Mouse (Mus musculus): ENCODE results near the gene Rasgrp2. TPM values are rescaled to one million over a fixed set of nuclear protein-coding genes. Genes with fewer than 3 reads are reported as not detected.
A peak's percentile ranks its signal among the peaks of the same experiment; 100 is the strongest.

The Rasgrp2 gene
- polyA plus RNA-seq, 1 experiment from 2014 or later = 74.2 TPM

GRCm38 (mm10) chr19:6409176-6409575 is 10.0 kb downstream of the Rasgrp2 start:
- 79% methylated on average over 5 of the region's 5 CpGs for WGBS
- H3K27ac ChIP-seq (ENCODE audit: low read length) = no peak overlapping the region

GRCm38 (mm10) chr19:6409936-6410335 is 10.8 kb downstream of the Rasgrp2 start:
- 71% methylated on average over 5 of the region's 5 CpGs for WGBS
- H3K4me3 ChIP-seq (replicated peaks; ENCODE audit: low read length) = no peak overlapping the region
- no peak overlapping the region for H3K4me2 ChIP-seq (ENCODE audit: low read depth, low read length)
- H3K9me3 ChIP-seq (replicated peaks; ENCODE audit: control insufficient read depth, low read length) = no peaks in the 10 kb centered on the region
- ATAC-seq (ENCODE audit: insufficient read depth, low FRiP score) = no peak
- H3K36me3 ChIP-seq (ENCODE audit: control insufficient read depth, insufficient read depth, low read length) = no peaks in the 10 kb centered on the region
- H3K9ac ChIP-seq (ENCODE audit: low read length) = no peak overlapping the region
- H3K27ac ChIP-seq (ENCODE audit: low read length) = no peak overlapping the region
- H3K27me3 ChIP-seq (ENCODE audit: control insufficient read depth, insufficient read depth, low read length) = no peaks in the 10 kb centered on the region; the same call in 1 of the 2 replicates
- no peaks in the 10 kb centered on the region for H3K4me1 ChIP-seq (ENCODE audit: control insufficient read depth, insufficient read depth, low read length)

More at GRCm38 (mm10) chr19:6409176-6409575, 10.0 kb downstream of the Rasgrp2 start:
- Histone ChIP-seq H3K9ac (ENCODE audit: low read length) (no peak overlapping the region), H3K4me3 (replicated peaks; ENCODE audit: low read length) (no peak overlapping the region), H3K36me3 (ENCODE audit: control insufficient read depth, insufficient read depth, low read length) (no peaks in the 10 kb centered on the region), H3K27me3 (ENCODE audit: control insufficient read depth, insufficient read depth, low read length) (no peaks in the 10 kb centered on the region), H3K4me1 (ENCODE audit: control insufficient read depth, insufficient read depth, low read length) (no peaks in the 10 kb centered on the region), H3K4me2 (ENCODE audit: low read depth, low read length) (no peak overlapping the region), H3K9me3 (replicated peaks; ENCODE audit: control insufficient read depth, low read length) (no peaks in the 10 kb centered on the region)
- no peak for ATAC-seq (ENCODE audit: insufficient read depth, low FRiP score)

- H3K4me1 ChIP-seq (ENCODE audit: control insufficient read depth, insufficient read depth, low read length) = peaks cover 7% of the 10 kb centered on the region; the same call in 1 of the 2 replicates
- ATAC-seq (ENCODE audit: insufficient read depth, low FRiP score) = no peak
- no peak overlapping the region for H3K4me3 ChIP-seq (replicated peaks; ENCODE audit: low read length)
- WGBS = 68% methylated on average over 14 of the region's 14 CpGs
- no peaks in the 10 kb centered on the region; the same call in 1 of the 2 replicates for H3K27me3 ChIP-seq (ENCODE audit: control insufficient read depth, insufficient read depth, low read length)
- H3K36me3 ChIP-seq (ENCODE audit: control insufficient read depth, insufficient read depth, low read length) = no peaks in the 10 kb centered on the region
- H3K9me3 ChIP-seq (replicated peaks; ENCODE audit: control insufficient read depth, low read length) = no peaks in the 10 kb centered on the region
- no peak overlapping the region for H3K27ac ChIP-seq (ENCODE audit: low read length)
- H3K9ac ChIP-seq (ENCODE audit: low read length) = no peak overlapping the region
- no peak overlapping the region for H3K4me2 ChIP-seq (ENCODE audit: low read depth, low read length)
Measured at GRCm38 (mm10) chr19:6412798-6413197, 13.7 kb downstream of the Rasgrp2 start.

- 41% methylated on average over 6 of the region's 6 CpGs for WGBS
- no peak for ATAC-seq (ENCODE audit: insufficient read depth, low FRiP score)
- no peak overlapping the region for H3K9ac ChIP-seq (ENCODE audit: low read length)
Measured at GRCm38 (mm10) chr19:6415454-6415853, 16.3 kb downstream of the Rasgrp2 start.

GRCm38 (mm10) chr19:6416124-6416770 is 17.1 kb downstream of the Rasgrp2 start:
- H3K4me1 ChIP-seq (ENCODE audit: control insufficient read depth, insufficient read depth, low read length) = peaks cover 7% of the 10 kb centered on the region; the same call in 1 of the 2 replicates
- H3K27ac ChIP-seq (ENCODE audit: low read length) = no peak overlapping the region
- peaks cover 28% of the 10 kb centered on the region for H3K27me3 ChIP-seq (ENCODE audit: control insufficient read depth, insufficient read depth, low read length)
- 14% methylated on average over 9 of the region's 9 CpGs for WGBS
- H3K4me3 ChIP-seq (replicated peaks; ENCODE audit: low read length) = no peak overlapping the region
- H3K9ac ChIP-seq (ENCODE audit: low read length) = no peak overlapping the region
- ATAC-seq (ENCODE audit: insufficient read depth, low FRiP score) = no peak
- H3K9me3 ChIP-seq (replicated peaks; ENCODE audit: control insufficient read depth, low read length) = no peaks in the 10 kb centered on the region
- H3K36me3 ChIP-seq (ENCODE audit: control insufficient read depth, insufficient read depth, low read length) = no peaks in the 10 kb centered on the region
- H3K4me2 ChIP-seq (ENCODE audit: low read depth, low read length) = no peak overlapping the region

More at GRCm38 (mm10) chr19:6415454-6415853, 16.3 kb downstream of the Rasgrp2 start:
- Histone ChIP-seq H3K4me1 (ENCODE audit: control insufficient read depth, insufficient read depth, low read length) (peaks cover 7% of the 10 kb centered on the region; the same call in 1 of the 2 replicates), H3K9me3 (replicated peaks; ENCODE audit: control insufficient read depth, low read length) (no peaks in the 10 kb centered on the region), H3K4me2 (ENCODE audit: low read depth, low read length) (no peak overlapping the region), H3K27me3 (ENCODE audit: control insufficient read depth, insufficient read depth, low read length) (peaks cover 20% of the 10 kb centered on the region), H3K27ac (ENCODE audit: low read length) (no peak overlapping the region), H3K36me3 (ENCODE audit: control insufficient read depth, insufficient read depth, low read length) (no peaks in the 10 kb centered on the region), H3K4me3 (replicated peaks; ENCODE audit: low read length) (no peak overlapping the region)

- Histone ChIP-seq H3K4me3 (replicated peaks; ENCODE audit: low read length) (no peak overlapping the region), H3K4me1 (ENCODE audit: control insufficient read depth, insufficient read depth, low read length) (peaks cover 7% of the 10 kb centered on the region; the same call in 1 of the 2 replicates), H3K9me3 (replicated peaks; ENCODE audit: control insufficient read depth, low read length) (no peaks in the 10 kb centered on the region), H3K27ac (ENCODE audit: low read length) (no peak overlapping the region), H3K4me2 (ENCODE audit: low read depth, low read length) (no peak overlapping the region), H3K27me3 (ENCODE audit: control insufficient read depth, insufficient read depth, low read length) (peaks cover 31% of the 10 kb centered on the region), H3K9ac (ENCODE audit: low read length) (no peak overlapping the region), H3K36me3 (ENCODE audit: control insufficient read depth, insufficient read depth, low read length) (no peaks in the 10 kb centered on the region)
- WGBS = 63% methylated on average over 12 of the region's 12 CpGs
- peak; percentile 38; the same call in 1 of the 2 replicates for ATAC-seq (ENCODE audit: insufficient read depth, low FRiP score)
Measured at GRCm38 (mm10) chr19:6416894-6417761, 18.0 kb downstream of the Rasgrp2 start.

GRCm38 (mm10) chr19:6418233-6418879 is 19.2 kb downstream of the Rasgrp2 start, which contains the start of gene Nrxn2:
Nrxn2 (plus strand) TSS chr19:6418731.
- Histone ChIP-seq H3K9ac (ENCODE audit: low read length) (peak within 1 kb of the TSS; percentile 64), H3K27me3 (ENCODE audit: control insufficient read depth, insufficient read depth, low read length) (peaks cover 32% of the 10 kb centered on the region), H3K27ac (ENCODE audit: low read length) (no peak within 1 kb of the TSS), H3K4me2 (ENCODE audit: low read depth, low read length) (peak within 1 kb of the TSS; percentile 98), H3K9me3 (replicated peaks; ENCODE audit: control insufficient read depth, low read length) (no peaks in the 10 kb centered on the region), H3K36me3 (ENCODE audit: control insufficient read depth, insufficient read depth, low read length) (no peaks in the 10 kb centered on the region), H3K4me1 (ENCODE audit: control insufficient read depth, insufficient read depth, low read length) (peaks cover 7% of the 10 kb centered on the region; the same call in 1 of the 2 replicates), H3K4me3 (replicated peaks; ENCODE audit: low read length) (peak within 1 kb of the TSS; percentile 55)
- 1% methylated on average over 46 of the region's 46 CpGs for WGBS
- ATAC-seq (ENCODE audit: insufficient read depth, low FRiP score) = peak; percentile 87

GRCm38 (mm10) chr19:6418984-6419692 is 20.0 kb downstream of the Rasgrp2 start:
- Histone ChIP-seq H3K9ac (ENCODE audit: low read length) (no peak overlapping the region), H3K4me2 (ENCODE audit: low read depth, low read length) (peak overlapping the region; percentile 98; the same call in 1 of the 2 replicates), H3K27ac (ENCODE audit: low read length) (no peak overlapping the region), H3K4me1 (ENCODE audit: control insufficient read depth, insufficient read depth, low read length) (peaks cover 7% of the 10 kb centered on the region; the same call in 1 of the 2 replicates), H3K9me3 (replicated peaks; ENCODE audit: control insufficient read depth, low read length) (no peaks in the 10 kb centered on the region), H3K27me3 (ENCODE audit: control insufficient read depth, insufficient read depth, low read length) (peaks cover 32% of the 10 kb centered on the region), H3K36me3 (ENCODE audit: control insufficient read depth, insufficient read depth, low read length) (no peaks in the 10 kb centered on the region), H3K4me3 (replicated peaks; ENCODE audit: low read length) (peak overlapping the region; percentile 55)
- WGBS = 12% methylated on average over 19 of the region's 23 CpGs
- ATAC-seq (ENCODE audit: insufficient read depth, low FRiP score) = no peak

Measured in stomach, embryonic 16.5 days (tissue).